Mouse (Mus musculus) heart, adult 11 months (tissue): ENCODE data around the gene Gja8.

Source experiments
- DNase-seq: peaks from one replicate; pipeline ENCODE4 v3.0.0; 2022

Gene Gja8

GRCm38 (mm10) chr3:96874808-96875571, 50.8 kb downstream of the Gja8 start:
- no peak for DNase-seq

- DNase-seq = peak; percentile 86
Observed at GRCm38 (mm10) chr3:96872501-96872900, 53.3 kb downstream of the Gja8 start.

DNA sequence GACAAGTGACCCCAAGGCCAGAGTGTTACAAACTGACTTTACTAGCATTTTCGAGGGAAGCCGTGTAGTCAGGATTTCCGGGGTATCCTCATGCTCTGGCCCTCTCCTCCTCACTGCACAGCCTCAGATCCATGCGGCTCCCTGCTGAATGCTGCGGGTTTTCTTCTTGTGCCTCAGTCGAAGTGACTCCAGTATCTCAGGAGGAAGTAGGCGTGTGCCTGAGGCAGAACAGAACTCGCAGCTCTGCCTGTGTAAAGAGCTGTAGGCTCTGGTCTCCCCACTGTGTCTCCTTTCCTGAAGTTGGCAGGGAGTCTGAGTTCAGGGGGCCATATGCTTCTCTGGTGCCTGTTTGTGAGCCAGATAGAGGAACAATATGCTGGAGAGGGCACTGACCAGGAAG, 54.8 kb downstream of the Gja8 start:
- no peak for DNase-seq

DNA sequence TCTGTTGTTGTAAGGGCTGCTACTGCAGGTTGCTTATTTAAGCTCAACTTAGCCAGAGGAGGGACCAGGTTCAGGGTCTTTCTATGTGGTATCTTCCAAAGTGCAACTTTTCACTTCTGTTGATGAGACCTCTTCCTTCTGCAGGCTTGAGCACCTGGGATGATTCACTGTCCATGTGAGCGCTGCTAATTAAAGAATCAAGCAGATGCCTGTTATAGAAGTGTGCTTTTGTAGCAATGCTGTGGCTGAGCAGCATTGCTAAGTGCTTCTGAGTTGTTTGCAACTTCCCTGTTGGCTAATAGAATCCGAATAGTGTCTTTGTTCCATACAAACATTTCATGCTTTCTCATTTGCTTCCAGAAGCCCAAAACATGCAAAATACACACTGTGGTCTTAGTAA, 55.5 kb downstream of the Gja8 start:
- DNase-seq = no peak

GRCm38 (mm10) chr3:96869091-96869490, 56.7 kb downstream of the Gja8 start:
- peak; percentile 83 for DNase-seq

DNA sequence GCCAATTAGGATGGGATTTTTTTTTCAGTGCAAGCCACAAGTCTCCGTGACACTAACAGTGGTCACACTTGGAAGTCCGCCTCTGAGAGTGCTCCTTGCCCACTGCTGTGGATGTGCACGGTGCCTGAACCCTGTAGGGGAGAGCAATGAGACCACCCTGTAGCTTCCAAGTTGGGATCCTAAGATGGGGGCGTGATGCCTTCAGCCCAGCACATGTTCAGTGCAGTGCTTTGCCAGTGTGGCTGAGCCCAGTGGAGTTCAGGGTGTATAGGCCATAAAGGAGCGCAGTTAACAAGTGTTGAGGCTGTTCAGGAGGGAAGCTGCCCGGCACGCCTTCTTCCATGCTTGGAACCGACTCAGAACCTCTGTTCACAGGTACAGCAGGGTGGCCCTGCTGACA, 57.3 kb downstream of the Gja8 start:
- DNase-seq = peak; percentile 88

DNA sequence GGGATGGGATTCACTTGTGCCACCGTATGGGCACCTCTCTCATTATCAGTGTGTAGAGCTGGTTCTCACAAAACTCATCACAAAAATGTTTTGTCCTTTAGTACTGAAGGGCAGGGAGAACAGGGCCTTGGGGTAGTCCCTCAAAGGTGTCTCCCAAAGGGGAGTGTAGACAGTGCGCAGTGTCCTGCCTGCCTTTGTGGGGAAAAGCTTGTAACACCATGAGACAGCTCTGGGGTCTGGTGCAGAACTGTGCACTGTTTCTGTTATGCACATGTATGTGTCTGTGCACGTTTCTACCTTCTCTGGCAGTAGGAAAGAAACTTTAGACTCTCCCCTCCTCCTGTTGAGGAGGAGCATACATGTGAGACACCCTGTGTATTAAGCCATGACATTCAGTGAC, 58.0 kb downstream of the Gja8 start:
- DNase-seq = peak; percentile 80
